Mouse (Mus musculus): ENCODE data around the gene Otx2.

The Otx2 gene

GRCm38 (mm10) chr14:48668051-48668481 lies 5.6 kb downstream of the Otx2 start:
- no peak for DNase-seq

- DNase-seq: no peak
Observed at GRCm38 (mm10) chr14:48667396-48667795, 6.2 kb downstream of the Otx2 start.

GRCm38 (mm10) chr14:48666771-48667170 lies 6.8 kb downstream of the Otx2 start:
- no peak for DNase-seq

- DNase-seq: no peak
Observed at GRCm38 (mm10) chr14:48665816-48666661, 7.6 kb downstream of the Otx2 start.

GRCm38 (mm10) chr14:48664841-48665815 lies 8.5 kb downstream of the Otx2 start:
- no peak for DNase-seq

- no peak for DNase-seq
Observed at GRCm38 (mm10) chr14:48664001-48664810, 9.4 kb downstream of the Otx2 start.

- no peak for DNase-seq
Observed at GRCm38 (mm10) chr14:48663531-48663930, 10.1 kb downstream of the Otx2 start.

GRCm38 (mm10) chr14:48662568-48663236 lies 10.9 kb downstream of the Otx2 start:
- no peak for DNase-seq

GRCm38 (mm10) chr14:48661646-48662567 lies 11.7 kb downstream of the Otx2 start:
- DNase-seq: no peak

GRCm38 (mm10) chr14:48661151-48661550 lies 12.5 kb downstream of the Otx2 start:
- no peak for DNase-seq

GRCm38 (mm10) chr14:48660593-48660992 lies 13.0 kb downstream of the Otx2 start:
- DNase-seq: no peak

GRCm38 (mm10) chr14:48659661-48660060 lies 14.0 kb downstream of the Otx2 start:
- no peak for DNase-seq

GRCm38 (mm10) chr14:48657241-48657640 lies 16.4 kb downstream of the Otx2 start:
- no peak for DNase-seq

GRCm38 (mm10) chr14:48656711-48657110 lies 16.9 kb downstream of the Otx2 start:
- no peak for DNase-seq

- no peak for DNase-seq
Observed at GRCm38 (mm10) chr14:48655792-48656550, 17.6 kb downstream of the Otx2 start.

GRCm38 (mm10) chr14:48655073-48655791 lies 18.4 kb downstream of the Otx2 start:
- DNase-seq: no peak

- DNase-seq: no peak
Observed at GRCm38 (mm10) chr14:48654551-48655072, 19.0 kb downstream of the Otx2 start.

GRCm38 (mm10) chr14:48653676-48654510 lies 19.7 kb downstream of the Otx2 start:
- DNase-seq: no peak

Measured in thymus, postnatal 14 days (tissue).